Mouse (Mus musculus) midbrain, postnatal 0 days (tissue): Measurements from ENCODE around the gene Cobll1. TPM values are rescaled to one million over a fixed set of nuclear protein-coding genes. Genes with fewer than 3 reads are reported as not detected.

Experiments
- ATAC-seq: fragments of 200-750 bp; cut with Nextera tagmentation; 2 replicates; pipeline ENCODE4 v1.8.0; 2017; ENCODE audit warnings: moderate number of reproducible peaks, mild to moderate bottlenecking, moderate TSS enrichment, moderate library complexity; ENCODE audit not compliant: low FRiP score
- DNase-seq: peaks from one replicate; pipeline ENCODE4 v3.0.0-alpha.2; 2015; ENCODE audit warnings: low spot score
- H3K27ac ChIP-seq: fragments of 300-500 bp; sonication (generic); 2 replicates; pipeline ENCODE4 v1.5.1; 2014; ENCODE audit warnings: low read depth, mild to moderate bottlenecking, low read length, mixed read lengths
- H3K27me3 ChIP-seq: fragments of 300-500 bp; sonication (generic); 2 replicates; pipeline ENCODE4 v1.6.1; 2014; ENCODE audit warnings: low read length, control low read depth, mixed read lengths; ENCODE audit not compliant: insufficient read depth
- H3K36me3 ChIP-seq: fragments of 300-500 bp; sonication (generic); 2 replicates; pipeline ENCODE4 v1.6.1; 2014; ENCODE audit warnings: low read length, control low read depth, mixed read lengths; ENCODE audit not compliant: insufficient read depth
- H3K4me1 ChIP-seq: fragments of 300-500 bp; sonication (generic); 2 replicates; pipeline ENCODE4 v1.6.1; 2014; ENCODE audit warnings: mild to moderate bottlenecking, control low read depth, antibody characterized with exemption, low read length, mixed read lengths; ENCODE audit not compliant: insufficient read depth
- H3K4me2 ChIP-seq: fragments of 300-500 bp; sonication (generic); 2 replicates; pipeline ENCODE4 v1.6.1; 2014; ENCODE audit warnings: low read depth, mild to moderate bottlenecking, low read length, mixed read lengths; ENCODE audit not compliant: poor library complexity, severe bottlenecking
- H3K4me3 ChIP-seq: fragments of 300-500 bp; sonication (generic); 2 replicates; pipeline ENCODE4 v1.5.1; 2014; ENCODE audit warnings: low read depth, mild to moderate bottlenecking, low read length, moderate library complexity
- H3K9ac ChIP-seq: fragments of 300-500 bp; sonication (generic); replicated peaks from 2 replicates; pipeline ENCODE4 v1.6.1; 2014; ENCODE audit warnings: mild to moderate bottlenecking, low read length, moderate library complexity, mixed read lengths; ENCODE audit not compliant: poor library complexity, severe bottlenecking
- H3K9me3 ChIP-seq: fragments of 300-500 bp; sonication (generic); 2 replicates; pipeline ENCODE4 v1.6.1; 2016; ENCODE audit warnings: low read length, control low read depth
- CTCF ChIP-seq: IDR thresholded peaks from 2 replicates; pipeline ENCODE4 v1.5.1; 2016; ENCODE audit warnings: antibody characterized with exemption, mild to moderate bottlenecking
- whole genome bisulfite sequencing: fragments of 180-500 bp; shearing (Covaris S2); extraction: QIAGEN DNeasy Blood & Tissue Kit; methylation state at CpG from one replicate; pipeline ENCODE4 v1.1.7; 2014; 5-methylcytosine and 5-hydroxymethylcytosine counted together
- polyA plus RNA-seq: library from polyadenylated mRNA; unstranded; fragments of >200 nt; fragmentation: Nextera tagmentation; extraction: Ambion mirVana; gene quantifications from 2 replicates; pipeline ENCODE4 v1.2.1, GENCODE M21; 2015
- total RNA-seq: library from RNA; depleted of rRNA; stranded (reverse); fragments of >200 nt; gene quantifications from 2 replicates; pipeline ENCODE4 v1.2.3, GENCODE M21; 2014

Gene Cobll1
- total and polyA plus RNA-seq, 2 experiments from 2014 or later: 2.5 to 2.9 TPM

DNA sequence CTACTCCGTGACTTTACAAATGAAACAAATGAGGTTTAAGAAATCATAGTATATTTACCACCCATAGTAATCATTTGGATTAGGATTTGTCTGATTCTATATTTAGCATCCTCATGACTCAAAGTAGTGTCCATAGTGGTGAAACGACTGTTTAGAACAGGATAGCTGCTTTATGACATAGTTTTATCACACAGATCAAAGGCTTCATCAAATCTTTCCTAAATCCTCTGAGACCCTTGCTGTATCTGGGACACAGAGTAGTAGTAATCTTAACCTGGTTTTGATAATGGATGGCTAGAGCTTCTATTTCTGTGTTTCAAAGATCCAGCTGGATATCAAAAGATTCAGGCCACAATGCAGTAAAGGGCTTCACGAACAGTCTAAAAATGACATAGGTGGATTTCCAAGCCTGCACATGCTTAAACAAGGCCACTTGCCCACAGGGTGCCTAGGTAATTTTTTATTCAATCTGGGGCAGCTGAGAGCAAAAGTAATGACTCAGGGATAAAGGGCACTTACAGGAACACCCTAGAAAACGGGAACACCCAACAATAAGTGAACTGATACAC is 98.0 kb downstream of the Cobll1 start:
- DNase-seq: peak; percentile 12
- WGBS: 61% methylated on average over 4 of the region's 4 CpGs

DNA sequence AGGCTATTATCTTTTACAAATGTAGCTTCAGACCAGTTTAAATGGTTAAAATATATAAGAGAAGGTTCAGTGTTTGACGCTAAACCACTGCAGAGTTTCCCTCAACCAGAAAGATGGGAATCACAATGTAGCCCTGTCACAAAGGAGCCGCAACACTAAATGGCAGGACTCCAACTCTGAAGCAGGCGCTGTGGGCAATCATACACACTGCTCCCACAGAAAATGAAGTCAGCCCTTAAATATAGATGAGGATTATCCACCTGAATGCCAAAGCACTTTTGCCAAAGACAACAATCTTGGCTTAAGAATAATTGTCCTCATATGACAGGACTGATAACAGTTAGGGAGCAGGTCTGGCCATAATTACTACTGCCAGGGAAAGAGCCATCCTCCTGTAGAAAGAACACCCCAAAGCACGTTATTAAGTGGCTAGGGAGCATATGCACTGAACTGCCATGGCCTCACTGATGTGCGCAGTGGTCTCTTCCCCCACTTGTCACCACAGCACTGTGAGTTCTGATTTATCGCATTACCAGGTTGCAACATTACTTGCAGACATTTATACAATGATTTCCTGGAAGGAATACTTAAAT is 98.8 kb downstream of the Cobll1 start:
- ATAC-seq (no peak), DNase-seq (peak; percentile 9)
- no peak for TF ChIP-seq CTCF
- Histone ChIP-seq H3K9me3 (no peaks in the 10 kb centered on the region), H3K4me1 (no peaks in the 10 kb centered on the region), H3K9ac (no peak overlapping the region), H3K4me3 (no peak overlapping the region), H3K4me2 (no peak overlapping the region), H3K27ac (no peak overlapping the region), H3K27me3 (no peaks in the 10 kb centered on the region), H3K36me3 (no peaks in the 10 kb centered on the region)
- 48% methylated on average over 6 of the region's 6 CpGs for WGBS

More for the DNA sequence above, 98.0 kb downstream of the Cobll1 start:
- H3K27ac ChIP-seq: no peak overlapping the region
- H3K4me1 ChIP-seq: no peaks in the 10 kb centered on the region
- no peak for ATAC-seq
- no peak overlapping the region for H3K4me3 ChIP-seq
- H3K9me3 ChIP-seq: no peaks in the 10 kb centered on the region
- H3K36me3 ChIP-seq: no peaks in the 10 kb centered on the region
- no peaks in the 10 kb centered on the region for H3K27me3 ChIP-seq
- no peak overlapping the region for H3K4me2 ChIP-seq
- TF ChIP-seq CTCF: no peak
- no peak overlapping the region for H3K9ac ChIP-seq

DNA sequence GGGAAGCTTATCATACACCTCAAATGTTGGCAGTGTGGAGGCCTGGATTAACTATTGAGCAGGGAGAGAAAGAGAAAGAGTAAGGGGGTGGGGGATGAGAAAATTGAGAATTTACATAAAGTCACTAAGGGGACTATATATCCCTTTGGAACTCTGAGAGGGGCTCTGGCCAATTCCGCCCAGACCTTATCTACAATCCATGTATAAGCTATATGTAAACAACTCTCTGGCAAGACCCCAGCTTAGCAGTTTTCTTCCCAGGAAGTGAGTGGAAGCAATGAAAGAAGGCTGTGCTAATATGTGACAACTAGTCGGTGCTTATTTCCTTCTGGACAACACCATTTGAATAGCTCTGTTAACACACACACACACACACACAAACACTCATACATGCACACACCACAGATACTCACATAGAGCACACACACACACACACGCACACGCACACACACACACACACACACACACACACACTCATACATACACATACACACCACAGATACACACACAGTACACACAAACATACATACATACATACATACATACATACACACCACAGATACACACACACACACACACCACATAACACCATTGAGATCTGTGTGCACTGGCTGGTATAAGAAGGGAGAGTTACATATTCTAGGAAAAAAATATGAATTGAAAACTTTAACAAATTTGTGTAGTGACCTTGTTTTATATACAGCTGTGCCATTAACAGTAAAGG is 99.4 kb downstream of the Cobll1 start:
- H3K9me3 ChIP-seq: no peaks in the 10 kb centered on the region
- no peak overlapping the region for H3K4me3 ChIP-seq
- H3K27ac ChIP-seq: no peak overlapping the region
- DNase-seq (no peak), ATAC-seq (no peak)
- no peak overlapping the region for H3K9ac ChIP-seq
- no peak for TF ChIP-seq CTCF
- WGBS: 79% methylated on average over 4 of the region's 4 CpGs
- no peaks in the 10 kb centered on the region for H3K36me3 ChIP-seq
- H3K27me3 ChIP-seq: no peaks in the 10 kb centered on the region
- no peaks in the 10 kb centered on the region for H3K4me1 ChIP-seq
- no peak overlapping the region for H3K4me2 ChIP-seq

DNA sequence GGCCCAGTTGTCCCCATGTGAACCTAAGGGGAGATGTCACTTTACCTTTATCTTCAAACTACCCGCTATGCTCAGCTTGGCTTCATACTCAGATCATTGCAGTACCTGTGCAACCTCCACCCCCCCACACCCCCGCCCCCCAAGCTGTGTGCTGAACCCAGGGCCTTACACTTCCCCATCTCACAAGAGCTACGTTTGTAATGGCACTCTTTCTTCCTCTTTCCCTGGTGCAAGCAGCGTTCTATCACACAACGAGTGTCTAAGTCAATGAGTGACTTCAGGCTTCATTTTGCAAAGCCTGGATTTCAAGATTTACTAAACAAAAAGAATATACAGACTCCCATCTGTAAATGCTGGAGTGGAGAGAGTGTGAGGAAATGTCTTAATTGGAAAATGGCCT is 100.2 kb downstream of the Cobll1 start:
- Histone ChIP-seq H3K4me1 (no peaks in the 10 kb centered on the region), H3K27me3 (no peaks in the 10 kb centered on the region), H3K27ac (no peak overlapping the region), H3K36me3 (no peaks in the 10 kb centered on the region), H3K4me2 (no peak overlapping the region), H3K9ac (no peak overlapping the region), H3K4me3 (no peak overlapping the region), H3K9me3 (no peaks in the 10 kb centered on the region)
- 86% methylated on average over 5 of the region's 5 CpGs for WGBS
- ATAC-seq: no peak
- no peak for DNase-seq
- no peak for TF ChIP-seq CTCF

DNA sequence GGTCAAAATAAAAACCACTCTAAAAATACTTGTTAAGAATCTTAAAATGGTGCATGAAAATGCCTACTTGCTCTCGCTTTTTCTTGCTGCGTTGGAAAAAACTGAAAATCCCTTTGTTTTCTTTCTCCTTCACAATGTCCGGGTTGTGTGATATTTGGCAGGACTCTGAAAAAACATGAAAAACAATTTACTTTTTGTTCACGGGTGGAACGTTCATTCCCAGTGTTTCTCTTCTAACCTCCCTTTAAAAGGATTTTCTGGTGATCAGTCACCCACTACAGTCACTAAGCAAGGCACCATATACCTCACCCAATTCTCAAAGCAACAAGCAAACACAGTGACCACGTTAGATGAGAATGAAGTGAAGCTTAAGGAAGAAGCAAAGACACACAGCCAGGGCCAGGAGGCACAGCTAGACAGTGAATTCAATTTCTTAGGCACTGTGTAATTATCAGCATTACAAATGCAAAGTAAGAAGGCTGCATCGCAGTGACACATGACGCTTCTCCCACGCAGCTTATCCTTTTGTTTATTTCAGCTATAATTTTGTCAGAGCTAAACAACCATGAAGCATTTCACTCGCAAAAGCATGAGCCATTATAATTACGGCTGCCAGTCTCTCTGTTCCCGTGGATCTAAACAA is 112.9 kb downstream of the Cobll1 start:
- Histone ChIP-seq H3K9me3 (no peaks in the 10 kb centered on the region), H3K4me1 (peaks cover 4% of the 10 kb centered on the region; the same call in 1 of the 2 replicates), H3K27me3 (no peaks in the 10 kb centered on the region), H3K4me2 (0 out of 2 replicates have a peak overlapping the region, but pooled peaks have one; percentile 6), H3K4me3 (no peak overlapping the region), H3K36me3 (no peaks in the 10 kb centered on the region), H3K27ac (no peak overlapping the region; the same call in 1 of the 2 replicates), H3K9ac (no peak overlapping the region)
- 26% methylated on average over 12 of the region's 12 CpGs for WGBS
- no peak for TF ChIP-seq CTCF
- no peak for ATAC-seq
- peak; percentile 10 for DNase-seq
